Mouse (Mus musculus) cerebellum, adult 11-12 months (tissue): ENCODE data around the gene Smg9.
A peak's percentile ranks its signal among the peaks of the same experiment; 100 is the strongest.

ENCODE experiments used
- DNase-seq: peaks from one replicate; pipeline ENCODE4 v3.0.0; 2022

Smg9 gene

GRCm38 (mm10) chr7:24410123-24410522, 10.7 kb downstream of the Smg9 start:
- no peak for DNase-seq

GRCm38 (mm10) chr7:24410831-24411230, 11.4 kb downstream of the Smg9 start:
- DNase-seq: no peak

GRCm38 (mm10) chr7:24413630-24414029, 14.2 kb downstream of the Smg9 start:
- no peak for DNase-seq

GRCm38 (mm10) chr7:24415261-24415660, 15.8 kb downstream of the Smg9 start:
- no peak for DNase-seq

- no peak for DNase-seq
These were observed 20.2 kb downstream of the Smg9 start for GRCm38 (mm10) chr7:24419579-24419978.

- no peak for DNase-seq
These were observed 22.2 kb downstream of the Smg9 start for GRCm38 (mm10) chr7:24421648-24422047.

GRCm38 (mm10) chr7:24422251-24422650, 22.8 kb downstream of the Smg9 start:
- peak; percentile 72 for DNase-seq

- DNase-seq: no peak
These were observed 23.8 kb downstream of the Smg9 start for GRCm38 (mm10) chr7:24423107-24423763.

- DNase-seq: peak; percentile 90
These were observed 24.7 kb downstream of the Smg9 start for GRCm38 (mm10) chr7:24423956-24424732.

GRCm38 (mm10) chr7:24425919-24426318, 26.5 kb downstream of the Smg9 start:
- peak; percentile 28 for DNase-seq

GRCm38 (mm10) chr7:24427168-24427567, 27.7 kb downstream of the Smg9 start:
- DNase-seq: peak; percentile 49

GRCm38 (mm10) chr7:24428725-24429124, 29.3 kb downstream of the Smg9 start:
- peak; percentile 54 for DNase-seq

- peak; percentile 99 for DNase-seq
These were observed 30.1 kb downstream of the Smg9 start for GRCm38 (mm10) chr7:24429413-24430112.

GRCm38 (mm10) chr7:24430551-24431345, 31.3 kb downstream of the Smg9 start:
- DNase-seq: peak; percentile 60

GRCm38 (mm10) chr7:24431713-24432112, 32.3 kb downstream of the Smg9 start:
- peak; percentile 39 for DNase-seq

- peak; percentile 28 for DNase-seq
These were observed 35.9 kb downstream of the Smg9 start for GRCm38 (mm10) chr7:24435305-24435704.

GRCm38 (mm10) chr7:24437981-24438380, 38.6 kb downstream of the Smg9 start:
- DNase-seq: peak; percentile 61

GRCm38 (mm10) chr7:24439191-24439590, 39.8 kb downstream of the Smg9 start:
- DNase-seq: no peak

- no peak for DNase-seq
These were observed 40.5 kb downstream of the Smg9 start for GRCm38 (mm10) chr7:24439891-24440290.

- peak; percentile 68 for DNase-seq
These were observed 42.4 kb downstream of the Smg9 start for GRCm38 (mm10) chr7:24441785-24442184.

GRCm38 (mm10) chr7:24442313-24442712, 42.9 kb downstream of the Smg9 start:
- no peak for DNase-seq

- no peak for DNase-seq
These were observed 46.0 kb downstream of the Smg9 start for GRCm38 (mm10) chr7:24445266-24445926.
